Mouse (Mus musculus) CH12.LX (cell line): ENCODE results near the gene Fdxr. TPM values are rescaled to one million over a fixed set of nuclear protein-coding genes. Genes with fewer than 3 reads are reported as not detected.
A peak's percentile ranks its signal among the peaks of the same experiment; 100 is the strongest.

ENCODE experiments used
- DNase-seq: peaks from one replicate; pipeline ENCODE4 v3.0.0-alpha.2; 2013; ENCODE audit errors: extremely low read depth
- H3K27ac ChIP-seq: 2 replicates; pipeline ENCODE4 v1.5.1; 2012; ENCODE audit warnings: low read depth, mild to moderate bottlenecking, control low read depth, moderate library complexity; ENCODE audit not compliant: insufficient read depth
- H3K27me3 ChIP-seq: replicated peaks from 2 replicates; pipeline ENCODE3; 2012; ENCODE audit warnings: inconsistent platforms
- H3K36me3 ChIP-seq, 2 experiments: replicated peaks in 1 of 2; 2 replicates each; pipeline versions ENCODE3 to v1.6.1; 2012; ENCODE audit warnings: inconsistent platforms in 1 of 2, low read length in 1 of 2, mild to moderate bottlenecking in 1 of 2, mixed read lengths in 1 of 2, moderate library complexity in 1 of 2; ENCODE audit not compliant: control insufficient read depth in 1 of 2, insufficient read depth in 1 of 2
- H3K4me1 ChIP-seq, 2 experiments: 2 replicates each; pipeline ENCODE4 v1.6.1; 2012; ENCODE audit warnings: inconsistent platforms in 1 of 2, moderate library complexity in 1 of 2; ENCODE audit not compliant: insufficient read depth in 2 of 2, control insufficient read depth in 1 of 2
- H3K4me2 ChIP-seq: 2 replicates; pipeline ENCODE4 v1.6.1; 2012; ENCODE audit warnings: low read depth, mild to moderate bottlenecking, control low read depth; ENCODE audit not compliant: poor library complexity, insufficient read depth, severe bottlenecking
- H3K4me3 ChIP-seq, 3 experiments: fragments of 150-350 bp in 1 of 3; sonication (generic) in 1 of 3; replicated peaks in 1 of 3; 2 replicates each; pipeline versions ENCODE3 to v1.5.1; 2011 to 2012; ENCODE audit warnings: low read depth in 2 of 3, low read length in 2 of 3, mild to moderate bottlenecking in 2 of 3, moderate library complexity in 2 of 3, control low read depth in 1 of 3, improper control_type of control experiment in 1 of 3, inconsistent platforms in 1 of 3, mixed read lengths in 1 of 3; ENCODE audit not compliant: poor library complexity in 1 of 3
- H3K79me2 ChIP-seq: replicated peaks from 2 replicates; pipeline ENCODE4 v1.6.1; 2012; ENCODE audit warnings: mild to moderate bottlenecking, moderate library complexity; ENCODE audit not compliant: control insufficient read depth, poor library complexity, insufficient read depth, severe bottlenecking; ENCODE audit errors: extremely low read depth
- H3K9ac ChIP-seq: 2 replicates; pipeline ENCODE4 v1.6.1; 2012; ENCODE audit warnings: low read depth, mild to moderate bottlenecking, control low read depth, moderate library complexity; ENCODE audit not compliant: insufficient read depth
- H3K9me3 ChIP-seq: replicated peaks from 2 replicates; pipeline ENCODE3; 2012; ENCODE audit warnings: low read length, inconsistent platforms, mixed read lengths
- CTCF ChIP-seq, 2 experiments: IDR thresholded peaks in 1 of 2; conservative IDR thresholded peaks in 1 of 2; 2 replicates each; pipeline ENCODE4 v1.5.1; 2011 to 2012; ENCODE audit warnings: low read depth in 2 of 2, low read length in 2 of 2, improper control_type of control experiment in 1 of 2, inconsistent platforms in 1 of 2, mild to moderate bottlenecking in 1 of 2, moderate library complexity in 1 of 2
- EP300 ChIP-seq: IDR thresholded peaks from 2 replicates; pipeline ENCODE4 v1.6.1; 2011; ENCODE audit warnings: low read length, improper control_type of control experiment
- ETS1 ChIP-seq: conservative IDR thresholded peaks from 2 replicates; pipeline ENCODE4 v1.6.1; 2012; ENCODE audit warnings: low read depth, mild to moderate bottlenecking, inconsistent platforms, low read length, improper control_type of control experiment, moderate library complexity
- IRF4 ChIP-seq: IDR thresholded peaks from 2 replicates; pipeline ENCODE4 v1.6.1; 2014; ENCODE audit warnings: low read depth, mild to moderate bottlenecking, inconsistent platforms, low read length, improper control_type of control experiment
- JUN ChIP-seq: IDR thresholded peaks from 2 replicates; pipeline ENCODE4 v1.6.1; 2011; ENCODE audit warnings: low read depth, mild to moderate bottlenecking, low read length, improper control_type of control experiment, moderate library complexity; ENCODE audit not compliant: insufficient read depth
- KAT2A ChIP-seq: IDR thresholded peaks from 2 replicates; pipeline ENCODE4 v1.6.1; 2012; ENCODE audit warnings: low read length, improper control_type of control experiment, inconsistent platforms; ENCODE audit not compliant: insufficient replicate concordance
- MAFK ChIP-seq: IDR thresholded peaks from 2 replicates; pipeline ENCODE4 v1.6.1; 2011; ENCODE audit warnings: low read length, improper control_type of control experiment; ENCODE audit not compliant: insufficient replicate concordance
- MAZ ChIP-seq: IDR thresholded peaks from 2 replicates; pipeline ENCODE4 v1.6.1; 2012; ENCODE audit warnings: low read depth, mild to moderate bottlenecking, inconsistent platforms, low read length, improper control_type of control experiment, moderate library complexity
- MXI1 ChIP-seq: IDR thresholded peaks from 2 replicates; pipeline ENCODE4 v1.6.1; 2011; ENCODE audit warnings: mild to moderate bottlenecking, low read depth, low read length, improper control_type of control experiment
- NELFE ChIP-seq: IDR thresholded peaks from 2 replicates; pipeline ENCODE4 v1.6.1; 2011; ENCODE audit warnings: low read depth, low read length, improper control_type of control experiment
- NRF1 ChIP-seq: IDR thresholded peaks from 2 replicates; pipeline ENCODE4 v1.6.1; 2014; ENCODE audit warnings: low read depth, mild to moderate bottlenecking, inconsistent platforms, low read length, improper control_type of control experiment, moderate library complexity
- POLR2AphosphoS2 ChIP-seq: IDR thresholded peaks from 2 replicates; pipeline ENCODE4 v1.6.1; 2011; ENCODE audit warnings: low read depth, low read length, improper control_type of control experiment
- RAD21 ChIP-seq: IDR thresholded peaks from 2 replicates; pipeline ENCODE4 v1.6.1; 2011; ENCODE audit warnings: low read depth, mild to moderate bottlenecking, low read length, improper control_type of control experiment, moderate library complexity
- SIN3A ChIP-seq: IDR thresholded peaks from 2 replicates; pipeline ENCODE4 v1.6.1; 2012; ENCODE audit warnings: low read length, improper control_type of control experiment, inconsistent platforms
- SMC3 ChIP-seq: IDR thresholded peaks from 2 replicates; pipeline ENCODE4 v1.6.1; 2011; ENCODE audit warnings: low read depth, low read length, improper control_type of control experiment
- TBP ChIP-seq: conservative IDR thresholded peaks from 2 replicates; pipeline ENCODE4 v1.6.1; 2011; ENCODE audit warnings: low read depth, low read length, improper control_type of control experiment
- TCF12 ChIP-seq: IDR thresholded peaks from 2 replicates; pipeline ENCODE4 v1.6.1; 2014; ENCODE audit warnings: low read depth, mild to moderate bottlenecking, inconsistent platforms, low read length, improper control_type of control experiment
- USF1 ChIP-seq: IDR thresholded peaks from 2 replicates; pipeline ENCODE4 v1.6.1; 2014; ENCODE audit warnings: low read depth, mild to moderate bottlenecking, inconsistent platforms, low read length, improper control_type of control experiment
- USF2 ChIP-seq: conservative IDR thresholded peaks from 2 replicates; pipeline ENCODE4 v1.6.1; 2011; ENCODE audit warnings: low read depth, low read length, improper control_type of control experiment
- ZC3H11A ChIP-seq: IDR thresholded peaks from 2 replicates; pipeline ENCODE4 v1.6.1; 2012; ENCODE audit warnings: low read depth, mild to moderate bottlenecking, inconsistent platforms, low read length, improper control_type of control experiment
- ZKSCAN1 ChIP-seq: IDR thresholded peaks from 2 replicates; pipeline ENCODE4 v1.6.1; 2012; ENCODE audit warnings: low read depth, inconsistent platforms, low read length, improper control_type of control experiment, borderline replicate concordance
- ZMIZ1 ChIP-seq: IDR thresholded peaks from 2 replicates; pipeline ENCODE4 v1.6.1; 2012; ENCODE audit warnings: low read depth, mild to moderate bottlenecking, inconsistent platforms, low read length, improper control_type of control experiment
- ZNF384 ChIP-seq: IDR thresholded peaks from 2 replicates; pipeline ENCODE4 v1.6.1; 2012; ENCODE audit warnings: low read depth, low read length, improper control_type of control experiment, inconsistent platforms
- dilution Hi-C: fragments of 300-500 bp; cut with MboI; formaldehyde crosslinking; loops from 2 replicates; pipeline ENCODE4 v1.14.3; 2020; ENCODE audit warnings: low sequenced_read_pairs; ENCODE audit not compliant: extremely low pct_unique_long_range_greater_than_20kb, extremely low pct_ligation_motif_present
- in situ Hi-C: fragments of 300-500 bp; cut with MboI; formaldehyde crosslinking; loops from 3 replicates; pipeline ENCODE4 v1.14.3; 2019; ENCODE audit warnings: low sequenced_read_pairs, low pct_ligation_motif_present, low pct_unique_long_range_greater_than_20kb, mixed read lengths
- polyA plus RNA-seq: library from polyadenylated mRNA; unstranded; fragments of >175 nt; gene quantifications from 2 replicates; pipeline ENCODE4 v1.2.1, GENCODE M21; 2012; ENCODE audit warnings: low read depth; ENCODE audit not compliant: insufficient read length
- total RNA-seq, 2 experiments: library from RNA; depleted of rRNA; stranded (reverse); fragments of 300-350 nt in 1 of 2; fragments of >200 nt in 1 of 2; gene quantifications; 2 replicates each; pipeline ENCODE4 v1.2.3; 2012 to 2014

The Fdxr gene
- total and polyA plus RNA-seq, 3 experiments, result 43.8 to 63.3 (median 58.6) TPM

GRCm38 (mm10) chr11:115271052-115271451, 5.8 kb downstream of the Fdxr start:
- TF ChIP-seq ZC3H11A, result no peak
- no peak for TF ChIP-seq USF1
- TF ChIP-seq ZMIZ1, result no peak
- no peak for TF ChIP-seq CTCF (conservative IDR thresholded peaks at IDR 0.05 in 1 of 2, IDR thresholded peaks at IDR 0.05 in 1 of 2; ENCODE audit: low read depth in 2 of 2, low read length in 2 of 2)
- no peak for TF ChIP-seq JUN
- no peak for TF ChIP-seq SIN3A
- no peak for TF ChIP-seq SMC3
- no peak for TF ChIP-seq ZNF384
- TF ChIP-seq MAFK, result no peak
- TF ChIP-seq ETS1, result no peak
- no peak for TF ChIP-seq KAT2A
- no peak for TF ChIP-seq IRF4
- dilution Hi-C loops, result no loop called here
- no peak for DNase-seq
- no peaks in the 10 kb centered on the region for H3K9me3 ChIP-seq
- no peak overlapping the region for H3K9ac ChIP-seq
- in situ Hi-C loops, result loop anchor here (5.0 kb wide), 2 partner anchors 39 to 109 kb away; partner anchors contain the start of gene Slc9a3r1
- H3K79me2 ChIP-seq, result 0 out of 2 replicates have a peak, but pooled peaks cover 7% of the 10 kb centered on the region
- H3K4me1 ChIP-seq, result peaks cover 30 to 46% of the 10 kb centered on the region in 2 experiments
- H3K36me3 ChIP-seq, result peaks cover 47 to 80% of the 10 kb centered on the region in 2 experiments
- no peak overlapping the region for H3K4me3 ChIP-seq
- no peaks in the 10 kb centered on the region for H3K27me3 ChIP-seq
- no peak overlapping the region for H3K4me2 ChIP-seq
- H3K27ac ChIP-seq, result no peak overlapping the region

- no peaks in the 10 kb centered on the region for H3K27me3 ChIP-seq
- no peak overlapping the region for H3K9ac ChIP-seq
- peaks cover 30 to 39% of the 10 kb centered on the region in 2 experiments for H3K4me1 ChIP-seq
- H3K36me3 ChIP-seq, result peaks cover 47 to 83% of the 10 kb centered on the region in 2 experiments
- dilution Hi-C loops (no loop called here), in situ Hi-C loops (loop anchor here (5.0 kb wide), 2 partner anchors 38 to 108 kb away; partner anchors contain the start of gene Slc9a3r1)
- peak; percentile 66 for DNase-seq
- H3K79me2 ChIP-seq, result 0 out of 2 replicates have a peak, but pooled peaks cover 5% of the 10 kb centered on the region
- no peak overlapping the region for H3K4me2 ChIP-seq
- H3K27ac ChIP-seq, result no peak overlapping the region
- no peak overlapping the region for H3K4me3 ChIP-seq
- H3K9me3 ChIP-seq, result no peaks in the 10 kb centered on the region
- no peak for TF ChIP-seq POLR2AphosphoS2
- TF ChIP-seq ZC3H11A, result peak; percentile 60
- TF ChIP-seq MAZ, result no peak
- TF ChIP-seq TBP, result no peak
- peak; percentile 97 to 98 for TF ChIP-seq CTCF (conservative IDR thresholded peaks at IDR 0.05 in 1 of 2, IDR thresholded peaks at IDR 0.05 in 1 of 2; ENCODE audit: low read depth in 2 of 2, low read length in 2 of 2)
- TF ChIP-seq SMC3, result peak; percentile 97
- TF ChIP-seq MXI1, result no peak
- TF ChIP-seq ZKSCAN1, result no peak
- peak; percentile 92 for TF ChIP-seq RAD21
- TF ChIP-seq TCF12, result 0 out of 2 replicates have a peak, but pooled peaks have one; percentile 17
- TF ChIP-seq EP300, result no peak
- no peak for TF ChIP-seq NRF1
- no peak for TF ChIP-seq USF2
- peak; percentile 38; the same call in 1 of the 2 replicates for TF ChIP-seq NELFE
- peak; percentile 24; the same call in 1 of the 2 replicates for TF ChIP-seq IRF4
- TF ChIP-seq SIN3A, result 0 out of 2 replicates have a peak, but pooled peaks have one; percentile 30
These were observed 6.5 kb downstream of the Fdxr start for GRCm38 (mm10) chr11:115270148-115270861.
